Mouse (Mus musculus) bone marrow, adult 2 months (tissue): Measurements from ENCODE around the gene Gm20431.

ENCODE experiments used
- CTCF ChIP-seq: fragments of 200-500 bp; IDR thresholded peaks from 2 replicates; pipeline ENCODE4 v1.5.1; 2011; ENCODE audit warnings: low read length, control low read depth; ENCODE audit not compliant: control insufficient read depth, insufficient read depth
- POLR2A ChIP-seq: fragments of 200-500 bp; IDR thresholded peaks from 2 replicates; pipeline ENCODE4 v1.6.1; 2011; ENCODE audit warnings: low read depth, mild to moderate bottlenecking, control low read depth, low read length, borderline replicate concordance; ENCODE audit not compliant: control insufficient read depth

DNA sequence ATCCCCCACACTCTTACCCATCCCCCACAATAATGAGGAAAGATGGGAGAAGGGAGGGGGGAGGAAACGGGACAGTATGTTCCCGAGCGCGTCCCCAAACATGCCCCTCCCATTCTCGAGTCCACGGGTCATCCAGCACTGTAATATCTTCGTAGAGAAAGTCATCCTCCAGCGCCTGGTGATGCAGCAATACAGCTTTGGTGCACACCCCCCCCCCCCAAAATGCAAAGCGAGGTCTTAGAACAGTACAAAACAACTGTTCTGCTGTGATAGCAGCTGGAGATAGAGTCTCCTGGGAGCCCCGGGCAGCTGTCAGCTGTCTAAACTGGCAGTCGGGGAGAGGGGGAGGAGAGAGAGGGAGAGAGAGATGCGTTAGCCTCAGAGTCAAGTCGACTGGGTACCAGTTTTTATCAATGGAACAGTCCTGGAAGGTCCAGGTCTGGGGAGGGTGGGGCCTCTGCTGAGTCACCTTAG, 11.0 kb upstream of the Gm20431 start:
- TF ChIP-seq POLR2A (no peak), CTCF (no peak)
